Mouse (Mus musculus): ENCODE results near the gene Strip2.

The Strip2 gene

DNA sequence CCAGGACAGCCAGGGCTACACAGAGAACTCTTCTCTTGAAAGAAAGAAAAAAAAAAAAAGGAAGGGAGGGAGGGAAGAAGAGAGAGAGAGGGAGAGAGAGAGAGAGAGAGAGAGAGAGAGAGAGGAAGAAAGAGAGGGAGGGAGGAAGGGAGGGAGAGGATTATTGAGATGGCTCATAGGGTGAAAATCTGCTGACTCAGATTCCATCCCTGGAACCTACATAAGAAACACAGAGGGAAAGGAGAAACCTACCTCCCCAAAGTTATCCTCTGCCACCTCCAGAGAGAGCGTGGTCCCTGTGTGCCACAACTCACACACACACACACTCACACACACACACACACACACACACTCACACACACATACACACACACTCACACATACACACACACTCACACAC, 89.0 kb downstream of the Strip2 start:
- no peak for DNase-seq (ENCODE audit: low spot score in 2 of 2)

GRCm38 (mm10) chr6:30009204-30009603, 92.4 kb downstream of the Strip2 start:
- DNase-seq (ENCODE audit: low spot score in 2 of 2), result no peak
